ENCODE assay signal across 8 mouse cellular contexts in genomic region chr13:119755141-119755547, GRCm38 (mm10). TPM values are rescaled to one million over a fixed set of nuclear protein-coding genes. Genes with fewer than 3 reads are reported as not detected.
DNase-seq lines count a peak whose midpoint lies in the region; ATAC-seq lines count a peak whose summit lies in the region.

No protein-coding gene starts in this region.

- H3K9me3 ChIP-seq in heart, embryonic 16.5 days (replicated peaks; ENCODE audit: control insufficient read depth, low read length) = no peaks in the 10 kb centered on the region
- no peaks in the 10 kb centered on the region for H3K9me3 ChIP-seq in lung, embryonic 16.5 days (ENCODE audit: control insufficient read depth, low read length)

- H3K27me3 ChIP-seq in heart, embryonic 16.5 days (ENCODE audit: control insufficient read depth, insufficient read depth, low read length) = no peaks in the 10 kb centered on the region
- no peaks in the 10 kb centered on the region for H3K27me3 ChIP-seq in lung, embryonic 16.5 days (ENCODE audit: control insufficient read depth, insufficient read depth, low read depth, low read length)

- peak overlapping the region; percentile 78 for H3K4me3 ChIP-seq in heart, embryonic 16.5 days (ENCODE audit: low read length)
- H3K4me3 ChIP-seq in lung, embryonic 16.5 days (ENCODE audit: low read length) = peak overlapping the region; percentile 64

- DNase-seq in layer of hippocampus, adult 11-12 months (ENCODE audit: low spot score) = peak; percentile 37
- DNase-seq in layer of hippocampus, adult 9-10 months (ENCODE audit: low spot score) = no peak
- DNase-seq in cerebellum, postnatal 10 days = peak; percentile 56 to 61
- peak; percentile 55 to 79 for DNase-seq in kidney, postnatal 25 days
- peak; percentile 29 for DNase-seq in right cerebral cortex, postnatal 14 days
- DNase-seq in adrenal gland, postnatal 14 days = no peak

- H3K36me3 ChIP-seq in heart, embryonic 16.5 days (ENCODE audit: control insufficient read depth, insufficient read depth) = no peaks in the 10 kb centered on the region
- H3K36me3 ChIP-seq in lung, embryonic 16.5 days (ENCODE audit: control insufficient read depth, insufficient read depth, low read length) = no peaks in the 10 kb centered on the region

- peak overlapping the region; percentile 95 for H3K4me2 ChIP-seq in heart, embryonic 16.5 days (ENCODE audit: low read depth, low read length)
- H3K4me2 ChIP-seq in lung, embryonic 16.5 days (ENCODE audit: low read depth, low read length) = peak overlapping the region; percentile 95

- WGBS in heart, embryonic 16.5 days = 1% methylated on average over 16 of the region's 16 CpGs
- 2% methylated on average over 16 of the region's 16 CpGs for WGBS in lung, embryonic 16.5 days

- H3K9ac ChIP-seq in heart, embryonic 16.5 days (ENCODE audit: low read length) = peak overlapping the region; percentile 81
- H3K9ac ChIP-seq in lung, embryonic 16.5 days (ENCODE audit: low read length) = peak overlapping the region; percentile 76

- peak; percentile 59 for ATAC-seq in heart, embryonic 16.5 days (replicated peaks; ENCODE audit: extremely low read depth, insufficient read depth, low FRiP score)
- peak; percentile 50 for ATAC-seq in lung, embryonic 16.5 days (ENCODE audit: low read depth)

- H3K27ac ChIP-seq in heart, embryonic 16.5 days (ENCODE audit: low read length) = no peak overlapping the region; the same call in none of the 2 replicates
- no peak overlapping the region for H3K27ac ChIP-seq in lung, embryonic 16.5 days (ENCODE audit: low read length)

- peaks cover 14% of the 10 kb centered on the region for H3K4me1 ChIP-seq in heart, embryonic 16.5 days (ENCODE audit: control insufficient read depth, insufficient read depth, low read length)
- peaks cover 11% of the 10 kb centered on the region for H3K4me1 ChIP-seq in lung, embryonic 16.5 days (replicated peaks; ENCODE audit: control insufficient read depth, insufficient read depth, low read length)

RNA-seq across cellular contexts. Expression of gene Nim1k, which starts 0.5 kb away (rescaled TPM):
- 0.69 and 1.1 TPM in 2 replicates for polyA plus RNA-seq in heart, embryonic 16.5 days (2015; fragmentation: Nextera tagmentation; extraction: Ambion mirVana)
- 0.89 and 0.99 TPM in 2 replicates for polyA plus RNA-seq in lung, embryonic 16.5 days (2015; fragmentation: Nextera tagmentation; extraction: Ambion mirVana)
- total RNA-seq in adrenal gland, postnatal 14 days (2021) = 2.9 and 3.0 TPM in 2 replicates

RNA-seq across cellular contexts. Expression of gene Zfp131, which starts 35.5 kb away (rescaled TPM):
- polyA plus RNA-seq in heart, embryonic 16.5 days (2015; fragmentation: Nextera tagmentation; extraction: Ambion mirVana) = 21.2 and 22.8 TPM in 2 replicates
- 31.7 and 33.3 TPM in 2 replicates for polyA plus RNA-seq in lung, embryonic 16.5 days (2015; fragmentation: Nextera tagmentation; extraction: Ambion mirVana)
- 39.4 and 39.8 TPM in 2 replicates for total RNA-seq in adrenal gland, postnatal 14 days (2021)

Comparison
In these comparisons a context has a peak if more than half of its experiments do, and no peak if none do; other contexts are left out.
1. DNase-seq: peak in layer of hippocampus, adult 11-12 months (single experiment), cerebellum, postnatal 10 days (2 of 2), kidney, postnatal 25 days (2 of 2) and right cerebral cortex, postnatal 14 days (single experiment); none in layer of hippocampus, adult 9-10 months (single experiment) and adrenal gland, postnatal 14 days (single experiment).